Mouse (Mus musculus) erythroblast, embryonic 14.5 days (primary cell): ENCODE data around the gene Abtb2.

Experiments
- GATA1 ChIP-seq: IDR thresholded peaks from 2 replicates; pipeline ENCODE4 v1.6.1; 2012; ENCODE audit warnings: low read length, inconsistent platforms, mixed read lengths
- TAL1 ChIP-seq: IDR thresholded peaks from 3 replicates; pipeline ENCODE4 v1.6.1; 2012; ENCODE audit warnings: low read length, inconsistent platforms, mixed read lengths

- no peak for TF ChIP-seq GATA1
- no peak for TF ChIP-seq TAL1
Measured at GRCm38 (mm10) chr2:103637943-103638342, 71.8 kb downstream of the Abtb2 start.
